Mouse (Mus musculus): ENCODE data around the gene Tmem30b. TPM values are rescaled to one million over a fixed set of nuclear protein-coding genes. Genes with fewer than 3 reads are reported as not detected.
"Not testable (repeated sequence)": the region's sequence is repeated elsewhere in the genome, so short reads cannot be mapped to it uniquely, and the experiment has no call there.

Tmem30b gene
- total RNA-seq, 2 experiments from 2014 or later = 0.20 to 0.34 TPM

GRCm38 (mm10) chr12:73564176-73564575, 18.0 kb upstream of the Tmem30b start:
- no peak for DNase-seq
- intact Hi-C loops (cut with DNase I) = loop anchor here (1.0 to 10.0 kb wide), 5 partner anchors 31 to 729 kb away; partner anchors contain the start of gene Hif1a

GRCm38 (mm10) chr12:73563122-73563521, 16.9 kb upstream of the Tmem30b start:
- intact Hi-C loops (cut with DNase I) = loop anchor here (10.0 kb wide), 1 partner anchor 342 kb away; the partner anchor contains the start of gene Hif1a
- not testable (repeated sequence) for DNase-seq

GRCm38 (mm10) chr12:73560091-73560490, 13.9 kb upstream of the Tmem30b start:
- intact Hi-C loops (cut with DNase I) = loop anchor here (10.0 kb wide), 1 partner anchor 345 kb away; the partner anchor contains the start of gene Hif1a
- DNase-seq = no peak

GRCm38 (mm10) chr12:73558525-73559195, 12.5 kb upstream of the Tmem30b start:
- no peak for DNase-seq
- intact Hi-C loops (cut with DNase I) = no loop called here

GRCm38 (mm10) chr12:73554155-73554554, 8.0 kb upstream of the Tmem30b start:
- DNase-seq = peak; percentile 78 to 90
- intact Hi-C loops (cut with DNase I) = loop anchor here (5.0 kb wide), 1 partner anchor 707 kb away; no protein-coding TSS in a partner anchor

GRCm38 (mm10) chr12:73548259-73548658, 2.1 kb upstream of the Tmem30b start:
- intact Hi-C loops (cut with DNase I) = no loop called here
- no peak for DNase-seq

GRCm38 (mm10) chr12:73547646-73548045, 1.5 kb upstream of the Tmem30b start:
- no peak for DNase-seq
- intact Hi-C loops (cut with DNase I) = no loop called here

GRCm38 (mm10) chr12:73545672-73546085, 513 bp downstream of the Tmem30b start:
- intact Hi-C loops (cut with DNase I) = no loop called here
- peak; percentile 49 to 58 for DNase-seq

GRCm38 (mm10) chr12:73544736-73545671, 1.2 kb downstream of the Tmem30b start:
- intact Hi-C loops (cut with DNase I) = no loop called here
- DNase-seq = no peak

- no peak for DNase-seq
- intact Hi-C loops (cut with DNase I) = no loop called here
Measured at GRCm38 (mm10) chr12:73543191-73543590, 3.0 kb downstream of the Tmem30b start.

GRCm38 (mm10) chr12:73540402-73540801, 5.8 kb downstream of the Tmem30b start:
- intact Hi-C loops (cut with DNase I) = no loop called here
- no peak for DNase-seq

GRCm38 (mm10) chr12:73539151-73539550, 7.0 kb downstream of the Tmem30b start:
- DNase-seq = peak; percentile 20 to 34
- intact Hi-C loops (cut with DNase I) = no loop called here

GRCm38 (mm10) chr12:73538139-73538508, 8.1 kb downstream of the Tmem30b start:
- intact Hi-C loops (cut with DNase I); DNase-seq: not testable (repeated sequence)

- DNase-seq = peak; percentile 16 to 17
- intact Hi-C loops (cut with DNase I) = no loop called here
Measured at GRCm38 (mm10) chr12:73537499-73538138, 8.6 kb downstream of the Tmem30b start.

GRCm38 (mm10) chr12:73534591-73534990, 11.6 kb downstream of the Tmem30b start:
- intact Hi-C loops (cut with DNase I) = no loop called here
- peak; percentile 73 to 80 for DNase-seq

GRCm38 (mm10) chr12:73531889-73532479, 14.2 kb downstream of the Tmem30b start:
- intact Hi-C loops (cut with DNase I) = no loop called here
- peak; percentile 43 to 54 for DNase-seq

- no peak for DNase-seq
- intact Hi-C loops (cut with DNase I) = no loop called here
Measured at GRCm38 (mm10) chr12:73529590-73529989, 16.6 kb downstream of the Tmem30b start.

GRCm38 (mm10) chr12:73529131-73529530, 17.1 kb downstream of the Tmem30b start:
- intact Hi-C loops (cut with DNase I) = no loop called here
- DNase-seq = no peak

GRCm38 (mm10) chr12:73528142-73528541, 18.1 kb downstream of the Tmem30b start:
- intact Hi-C loops (cut with DNase I); DNase-seq: not testable (repeated sequence)

GRCm38 (mm10) chr12:73525254-73525885, 20.8 kb downstream of the Tmem30b start:
- intact Hi-C loops (cut with DNase I) = no loop called here
- no peak for DNase-seq

All from heart, postnatal 10 days (tissue).